Mouse (Mus musculus) lung, embryonic 16.5 days (tissue): ENCODE data around the gene Nup50. TPM values are rescaled to one million over a fixed set of nuclear protein-coding genes. Genes with fewer than 3 reads are reported as not detected.

Experiments
- ATAC-seq: fragments of 200-750 bp; cut with Nextera tagmentation; 2 replicates; pipeline ENCODE4 v1.8.0; 2017; ENCODE audit warnings: low read depth, mild to moderate bottlenecking, moderate library complexity
- H3K27ac ChIP-seq: fragments of 300-500 bp; sonication (generic); 2 replicates; pipeline ENCODE4 v1.5.1; 2014; ENCODE audit warnings: mild to moderate bottlenecking, control low read depth, low read length
- H3K27me3 ChIP-seq: fragments of 300-500 bp; sonication (generic); 2 replicates; pipeline ENCODE4 v1.6.1; 2014; ENCODE audit warnings: low read depth, low read length, mixed read lengths; ENCODE audit not compliant: control insufficient read depth, insufficient read depth
- H3K36me3 ChIP-seq: fragments of 300-500 bp; sonication (generic); 2 replicates; pipeline ENCODE4 v1.6.1; 2014; ENCODE audit warnings: low read length; ENCODE audit not compliant: control insufficient read depth, insufficient read depth
- H3K4me1 ChIP-seq: fragments of 300-500 bp; sonication (generic); replicated peaks from 2 replicates; pipeline ENCODE4 v1.6.1; 2014; ENCODE audit warnings: low read length, mixed read lengths; ENCODE audit not compliant: control insufficient read depth, insufficient read depth
- H3K4me2 ChIP-seq: fragments of 300-500 bp; sonication (generic); 2 replicates; pipeline ENCODE4 v1.6.1; 2014; ENCODE audit warnings: low read depth, low read length, control low read depth
- H3K4me3 ChIP-seq: fragments of 300-500 bp; sonication (generic); 2 replicates; pipeline ENCODE4 v1.5.1; 2014; ENCODE audit warnings: mild to moderate bottlenecking, low read length, control low read depth
- H3K9ac ChIP-seq: fragments of 300-500 bp; sonication (generic); 2 replicates; pipeline ENCODE4 v1.6.1; 2014; ENCODE audit warnings: low read length, control low read depth
- H3K9me3 ChIP-seq: fragments of 300-500 bp; sonication (generic); 2 replicates; pipeline ENCODE4 v1.6.1; 2016; ENCODE audit warnings: low read length; ENCODE audit not compliant: control insufficient read depth
- WGBS: fragments of 180-500 bp; shearing (Covaris S2); extraction: QIAGEN DNeasy Blood & Tissue Kit; methylation state at CpG from one replicate; pipeline ENCODE4 v1.1.7; 2014; 5-methylcytosine and 5-hydroxymethylcytosine counted together
- polyA plus RNA-seq: library from polyadenylated mRNA; unstranded; fragments of >200 nt; fragmentation: Nextera tagmentation; extraction: Ambion mirVana; gene quantifications from 2 replicates; pipeline ENCODE4 v1.2.1, GENCODE M21; 2015

Gene Nup50
- polyA plus RNA-seq, 1 experiment from 2014 or later, result 37.9 TPM

- H3K4me3 ChIP-seq, result no peak overlapping the region
- H3K27me3 ChIP-seq, result no peaks in the 10 kb centered on the region
- no peaks in the 10 kb centered on the region for H3K4me1 ChIP-seq
- no peaks in the 10 kb centered on the region for H3K9me3 ChIP-seq
- no peak overlapping the region for H3K27ac ChIP-seq
- H3K36me3 ChIP-seq, result no peaks in the 10 kb centered on the region
- no peak overlapping the region for H3K9ac ChIP-seq
- no peak overlapping the region for H3K4me2 ChIP-seq
- ATAC-seq, result no peak
- 72% methylated on average over 7 of the region's 7 CpGs for WGBS
Measured at GRCm38 (mm10) chr15:84903843-84904385, 19.3 kb upstream of the Nup50 start.

- ATAC-seq, result no peak
- Histone ChIP-seq H3K36me3 (no peaks in the 10 kb centered on the region), H3K9ac (no peak overlapping the region), H3K4me1 (no peaks in the 10 kb centered on the region), H3K27ac (no peak overlapping the region), H3K27me3 (no peaks in the 10 kb centered on the region), H3K9me3 (no peaks in the 10 kb centered on the region), H3K4me2 (no peak overlapping the region), H3K4me3 (no peak overlapping the region)
- WGBS, result 79% methylated on average over 3 of the region's 3 CpGs
Measured at GRCm38 (mm10) chr15:84913201-84913600, 10.0 kb upstream of the Nup50 start.

- 91% methylated on average over 3 of the region's 3 CpGs for WGBS
- ATAC-seq, result no peak
- no peak within 1 kb of the TSS for H3K9ac ChIP-seq
Measured at GRCm38 (mm10) chr15:84919938-84920337, 3.3 kb upstream of the Nup50 start, which contains the start of gene Gm29666. Gene Gm29666, minus strand, starts transcription at chr15:84920038.

GRCm38 (mm10) chr15:84923508-84924181 lies 434 bp downstream of the Nup50 start:
- H3K9ac ChIP-seq, result peak overlapping the region; percentile 96
- H3K4me1 ChIP-seq, result peaks cover 20% of the 10 kb centered on the region
- H3K27ac ChIP-seq, result peak overlapping the region; percentile 95
- H3K36me3 ChIP-seq, result peaks cover 13% of the 10 kb centered on the region
- ATAC-seq, result peak; percentile 77
- H3K27me3 ChIP-seq, result no peaks in the 10 kb centered on the region
- H3K9me3 ChIP-seq, result no peaks in the 10 kb centered on the region
- peak overlapping the region; percentile 85 for H3K4me3 ChIP-seq
- H3K4me2 ChIP-seq, result peak overlapping the region; percentile 76
- WGBS, result under 1% methylated on average over 67 of the region's 68 CpGs

More at GRCm38 (mm10) chr15:84919938-84920337, 3.3 kb upstream of the Nup50 start, which contains the start of gene Gm29666:
- no peak within 1 kb of the TSS for H3K4me2 ChIP-seq
- H3K4me3 ChIP-seq, result no peak within 1 kb of the TSS
- H3K27ac ChIP-seq, result no peak within 1 kb of the TSS
- no peaks in the 10 kb centered on the region for H3K9me3 ChIP-seq
- peaks cover 11% of the 10 kb centered on the region for H3K4me1 ChIP-seq
- H3K36me3 ChIP-seq, result no peaks in the 10 kb centered on the region
- no peaks in the 10 kb centered on the region for H3K27me3 ChIP-seq

GRCm38 (mm10) chr15:84924781-84925315 lies 1.6 kb downstream of the Nup50 start:
- no peak for ATAC-seq
- Histone ChIP-seq H3K9me3 (no peaks in the 10 kb centered on the region), H3K4me1 (peaks cover 20% of the 10 kb centered on the region), H3K27me3 (no peaks in the 10 kb centered on the region), H3K4me2 (peak overlapping the region; percentile 76), H3K4me3 (peak overlapping the region; percentile 85), H3K27ac (peak overlapping the region; percentile 69), H3K9ac (peak overlapping the region; percentile 96), H3K36me3 (peaks cover 23% of the 10 kb centered on the region)
- 6% methylated on average over 9 of the region's 9 CpGs for WGBS

- WGBS, result 60% methylated on average over 1 of the region's 1 CpGs
- ATAC-seq, result no peak
Measured at GRCm38 (mm10) chr15:84925495-84926018, 2.3 kb downstream of the Nup50 start.

GRCm38 (mm10) chr15:84932351-84932750 lies 9.1 kb downstream of the Nup50 start:
- WGBS, result 38% methylated on average over 5 of the region's 5 CpGs
- H3K9ac ChIP-seq, result no peak overlapping the region
- H3K4me1 ChIP-seq, result no peaks in the 10 kb centered on the region
- H3K27me3 ChIP-seq, result no peaks in the 10 kb centered on the region
- ATAC-seq, result no peak
- no peak overlapping the region for H3K4me2 ChIP-seq
- no peak overlapping the region for H3K4me3 ChIP-seq
- H3K36me3 ChIP-seq, result peaks cover 75% of the 10 kb centered on the region
- H3K27ac ChIP-seq, result no peak overlapping the region
- no peaks in the 10 kb centered on the region for H3K9me3 ChIP-seq

More at GRCm38 (mm10) chr15:84925495-84926018, 2.3 kb downstream of the Nup50 start:
- peaks cover 20% of the 10 kb centered on the region for H3K4me1 ChIP-seq
- no peaks in the 10 kb centered on the region for H3K27me3 ChIP-seq
- no peak overlapping the region for H3K27ac ChIP-seq
- no peaks in the 10 kb centered on the region for H3K9me3 ChIP-seq
- H3K36me3 ChIP-seq, result peaks cover 29% of the 10 kb centered on the region
- no peak overlapping the region for H3K9ac ChIP-seq
- H3K4me3 ChIP-seq, result peak overlapping the region; percentile 85; the same call in 1 of the 2 replicates
- peak overlapping the region; percentile 76; the same call in 1 of the 2 replicates for H3K4me2 ChIP-seq

- H3K4me3 ChIP-seq, result no peak overlapping the region
- H3K9ac ChIP-seq, result no peak overlapping the region
- no peaks in the 10 kb centered on the region for H3K9me3 ChIP-seq
- no peak overlapping the region for H3K27ac ChIP-seq
- WGBS, result 76% methylated on average over 16 of the region's 16 CpGs
- H3K36me3 ChIP-seq, result peaks cover 78% of the 10 kb centered on the region
- no peaks in the 10 kb centered on the region for H3K4me1 ChIP-seq
- no peak overlapping the region for H3K4me2 ChIP-seq
- no peak for ATAC-seq
- H3K27me3 ChIP-seq, result no peaks in the 10 kb centered on the region
Measured at GRCm38 (mm10) chr15:84934901-84935300, 11.7 kb downstream of the Nup50 start.

- Histone ChIP-seq H3K27ac (no peak overlapping the region), H3K4me3 (no peak overlapping the region), H3K9ac (no peak overlapping the region), H3K4me2 (no peak overlapping the region), H3K4me1 (no peaks in the 10 kb centered on the region), H3K36me3 (peaks cover 55% of the 10 kb centered on the region), H3K27me3 (no peaks in the 10 kb centered on the region), H3K9me3 (no peaks in the 10 kb centered on the region)
- ATAC-seq, result peak; percentile 29; the same call in 1 of the 2 replicates
- WGBS, result 50% methylated on average over 12 of the region's 12 CpGs
Measured at GRCm38 (mm10) chr15:84940102-84940501, 16.9 kb downstream of the Nup50 start.
